Mouse (Mus musculus) small intestine, adult 2 months (tissue): Measurements from ENCODE around the gene Hist1h4b.

Experiments
- CTCF ChIP-seq: fragments of 200-500 bp; IDR thresholded peaks from 2 replicates; pipeline ENCODE4 v1.5.1; 2012; ENCODE audit warnings: low read depth, mild to moderate bottlenecking, control low read depth, inconsistent platforms, low read length, moderate library complexity, mixed read lengths; ENCODE audit not compliant: insufficient replicate concordance, insufficient read length; ENCODE audit errors: extremely low read depth
- POLR2A ChIP-seq: fragments of 200-500 bp; IDR thresholded peaks from 2 replicates; pipeline ENCODE4 v1.6.1; 2012; ENCODE audit warnings: low read depth, mild to moderate bottlenecking, control low read depth, inconsistent platforms, low read length, moderate library complexity

GRCm38 (mm10) chr13:23765172-23765513 lies 8.3 kb downstream of the Hist1h4b start:
- no peak for TF ChIP-seq CTCF
- no peak for TF ChIP-seq POLR2A
